8 mouse cellular contexts compared by ENCODE assay signal in the genomic region with DNA sequence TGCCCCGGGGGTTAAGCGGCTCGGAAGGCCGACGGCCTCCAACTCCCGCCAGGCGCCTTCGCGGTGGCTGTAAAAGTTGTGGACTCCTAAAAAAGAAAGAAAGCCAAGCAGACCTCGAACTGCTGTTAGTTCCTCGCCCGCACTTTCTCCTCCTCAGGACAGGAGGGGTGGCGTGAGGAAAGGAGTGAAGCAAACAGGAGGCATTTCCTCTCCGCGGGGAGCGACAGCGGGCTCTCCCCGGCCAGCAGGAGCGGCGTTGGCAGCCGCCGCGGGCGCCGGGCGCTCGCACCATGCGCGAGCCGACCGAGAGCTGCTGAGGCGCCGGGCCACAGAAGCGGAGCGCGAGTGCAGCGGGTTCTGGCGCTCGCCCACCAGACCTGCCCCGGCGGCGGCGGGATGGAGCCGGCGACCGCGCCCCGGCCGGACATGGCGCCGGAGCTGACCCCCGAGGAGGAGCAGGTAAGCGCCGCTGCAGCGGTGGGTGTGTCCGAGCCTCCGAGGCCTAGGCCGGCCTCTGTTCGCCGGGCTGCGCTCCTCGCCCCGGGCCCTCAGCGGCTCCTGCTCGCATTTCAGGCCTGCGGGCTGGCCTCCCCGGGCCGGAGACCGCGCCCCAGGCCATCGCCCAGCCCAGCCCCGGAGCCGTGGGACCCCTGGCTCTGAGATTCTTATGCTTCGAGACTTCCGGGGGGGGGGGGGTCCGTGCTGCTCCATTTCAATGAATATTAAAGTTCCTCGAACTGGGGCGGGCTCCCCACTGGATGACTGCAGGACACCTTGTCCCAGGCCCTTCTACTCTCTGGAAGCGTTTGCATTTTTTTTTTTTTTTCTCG. TPM values are rescaled to one million over a fixed set of nuclear protein-coding genes. Genes with fewer than 3 reads are reported as not detected.
DNase-seq lines count a peak whose midpoint lies in the region; ATAC-seq and TF ChIP-seq lines count a peak whose summit lies in the region.

No protein-coding gene starts in this region.

- no peak for TF ChIP-seq CTCF in left cerebral cortex, adult 2 months (IDR thresholded peaks at IDR 0.05)

- H3K9me3 ChIP-seq in hindbrain, embryonic 12.5 days (replicated peaks) = no peaks in the 10 kb centered on the region

- peak; percentile 56 for ATAC-seq in frontal cortex, adult (ENCODE audit: low TSS enrichment)
- ATAC-seq in hindbrain, embryonic 12.5 days (ENCODE audit: low FRiP score) = peak; percentile 76
- peak; percentile 54 for ATAC-seq in megakaryocyte, adult 5-6 weeks (ENCODE audit: poor library complexity, severe bottlenecking)

- peak overlapping the region; percentile 97 for H3K4me3 ChIP-seq in hindbrain, embryonic 12.5 days
- peak overlapping the region; percentile 76 for H3K4me3 ChIP-seq in left cerebral cortex, adult 2 months

- no peaks in the 10 kb centered on the region for H3K36me3 ChIP-seq in hindbrain, embryonic 12.5 days

- WGBS in hindbrain, embryonic 12.5 days = under 1% methylated on average over 63 of the region's 80 CpGs

- peaks cover 6% of the 10 kb centered on the region for H3K4me1 ChIP-seq in hindbrain, embryonic 12.5 days

- peak overlapping the region; percentile 98 for H3K9ac ChIP-seq in hindbrain, embryonic 12.5 days

- peak; percentile 44 for DNase-seq in T-cell, adult 2 months (ENCODE audit: low spot score)
- peak; percentile 53 for DNase-seq in cerebellum, adult 9-10 months
- peak; percentile 45 to 61 for DNase-seq in left cerebral cortex, adult 2 months (ENCODE audit: extremely low spot score in 1 of 2, low spot score in 2 of 2)
- peak; percentile 49 for DNase-seq in right cerebral cortex, postnatal 4 days
- peak; percentile 83 for DNase-seq in yolk sac, embryonic 10.5 days (ENCODE audit: low spot score)

- H3K27me3 ChIP-seq in hindbrain, embryonic 12.5 days = no peaks in the 10 kb centered on the region

- H3K4me2 ChIP-seq in hindbrain, embryonic 12.5 days (replicated peaks) = peak overlapping the region; percentile 74

- H3K27ac ChIP-seq in hindbrain, embryonic 12.5 days = peak overlapping the region; percentile 97
- H3K27ac ChIP-seq in left cerebral cortex, adult 2 months = peak overlapping the region; percentile 94

- intact Hi-C loops in left cerebral cortex, adult 2 months (cut with DNase I) = loop anchor here (2.0 kb wide), 3 partner anchors 35 to 77 kb away; a partner anchor contains a TSS

RNA-seq across cellular contexts. Expression of a gene that starts 0.7 kb away (rescaled TPM):
- polyA plus RNA-seq in hindbrain, embryonic 12.5 days (2016; fragmentation: Nextera tagmentation; extraction: Ambion mirVana) = 34.0 and 34.9 TPM in 2 replicates
- 10 to 100 TPM; 29.7 to 33.1 TPM for total RNA-seq in left cerebral cortex, adult 2 months (2021)
- total RNA-seq in megakaryocyte, adult 5-6 weeks (2015) = 11.9 and 12.6 TPM in 2 replicates
- 9.8 and 10.9 TPM in 2 replicates for total RNA-seq in megakaryocyte, adult 5-6 weeks (2017)

RNA-seq across cellular contexts. Expression of a gene that starts 44.7 kb away (rescaled TPM):
- polyA plus RNA-seq in hindbrain, embryonic 12.5 days (2016; fragmentation: Nextera tagmentation; extraction: Ambion mirVana) = 24.7 and 25.3 TPM in 2 replicates
- total RNA-seq in left cerebral cortex, adult 2 months (2021) = 10 to 100 TPM; 13.5 to 16.3 TPM
- total RNA-seq in megakaryocyte, adult 5-6 weeks (2015) = 3.5 and 4.6 TPM in 2 replicates
- 5.0 and 7.1 TPM in 2 replicates for total RNA-seq in megakaryocyte, adult 5-6 weeks (2017)

RNA-seq across cellular contexts. Expression of a gene that starts 58.1 kb away (rescaled TPM):
- polyA plus RNA-seq in hindbrain, embryonic 12.5 days (2016; fragmentation: Nextera tagmentation; extraction: Ambion mirVana) = 60.9 and 62.7 TPM in 2 replicates
- 10 to 100 TPM; 49.8 to 50.2 TPM for total RNA-seq in left cerebral cortex, adult 2 months (2021)
- 71.0 and 83.9 TPM in 2 replicates for total RNA-seq in megakaryocyte, adult 5-6 weeks (2015)
- 34.2 and 54.6 TPM in 2 replicates for total RNA-seq in megakaryocyte, adult 5-6 weeks (2017)

Comparison
In these comparisons a context has a peak if more than half of its experiments do, and no peak if none do; other contexts are left out.
1. Peak in every context shown above with its lines: DNase-seq, ATAC-seq, H3K4me3 ChIP-seq and H3K27ac ChIP-seq.